Mouse (Mus musculus) C2C12 (cell line): ENCODE measurements around the gene Mmp24.

Experiments used
- CEBPB ChIP-seq: IDR thresholded peaks from one replicate; pipeline ENCODE4 v1.6.1; 2011; ENCODE audit warnings: low read depth, mild to moderate bottlenecking, control low read depth, moderate library complexity
- CTCF ChIP-seq: IDR thresholded peaks from one replicate; pipeline ENCODE4 v1.5.1; 2011; ENCODE audit not compliant: control insufficient read depth, insufficient read depth, insufficient read length
- FOSL1 ChIP-seq: IDR thresholded peaks from one replicate; pipeline ENCODE4 v1.8.0; 2011; ENCODE audit warnings: mild to moderate bottlenecking, low read length; ENCODE audit not compliant: poor library complexity, insufficient read depth, severe bottlenecking
- MAX ChIP-seq: IDR thresholded peaks from one replicate; pipeline ENCODE4 v1.6.1; 2011; ENCODE audit warnings: mild to moderate bottlenecking, control low read depth
- MYOD1 ChIP-seq: IDR thresholded peaks from one replicate; pipeline ENCODE4 v1.6.1; 2011; ENCODE audit warnings: low read depth; ENCODE audit not compliant: control insufficient read depth, insufficient read length
- MYOG ChIP-seq: IDR thresholded peaks from one replicate; pipeline ENCODE4 v1.6.1; 2011; ENCODE audit not compliant: control insufficient read depth, insufficient read length; ENCODE audit errors: extremely low read depth
- USF1 ChIP-seq: IDR thresholded peaks from one replicate; pipeline ENCODE4 v1.6.1; 2011; ENCODE audit warnings: low read depth, mild to moderate bottlenecking, control low read depth, moderate library complexity

DNA sequence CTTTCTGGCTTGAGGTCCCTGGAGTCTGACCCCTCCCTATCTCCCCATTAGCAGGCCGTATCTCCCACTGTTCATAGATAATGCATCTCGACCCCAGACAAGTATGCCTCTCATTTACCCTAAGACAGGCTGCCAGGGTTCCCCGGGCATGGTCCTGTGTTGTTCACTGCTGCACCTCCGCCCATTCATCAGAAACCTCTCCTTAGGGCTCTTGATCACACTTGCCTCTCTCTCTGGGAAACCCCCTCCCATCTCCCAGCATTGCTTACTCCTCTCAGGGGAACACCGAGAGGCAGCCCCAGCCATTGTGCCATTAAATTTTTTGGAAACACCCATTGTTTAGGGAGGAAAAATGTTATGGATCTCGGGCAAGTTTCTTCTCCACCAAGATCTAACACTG is 2.9 kb downstream of the Mmp24 start:
- no peak for TF ChIP-seq USF1
- no peak for TF ChIP-seq CTCF
- no peak for TF ChIP-seq MYOG
- no peak for TF ChIP-seq CEBPB
- no peak for TF ChIP-seq MAX
- TF ChIP-seq FOSL1, result no peak
- no peak for TF ChIP-seq MYOD1
